Mouse (Mus musculus) E14TG2a.4 (cell line): Measurements from ENCODE around the gene Creb3l2.
A peak's percentile ranks its signal among the peaks of the same experiment; 100 is the strongest.

Experiments
- H3K27me3 ChIP-seq: 2 replicates; pipeline ENCODE4 v1.6.1; 2014; ENCODE audit warnings: low read length, control low read depth; ENCODE audit not compliant: insufficient read depth
- H3K36me3 ChIP-seq: 2 replicates; pipeline ENCODE4 v1.6.1; 2014; ENCODE audit warnings: low read length, control low read depth; ENCODE audit not compliant: insufficient read depth
- H3K4me1 ChIP-seq: replicated peaks from 2 replicates; pipeline ENCODE4 v1.6.1; 2014; ENCODE audit warnings: low read depth, low read length, control low read depth
- H3K4me3 ChIP-seq: replicated peaks from 2 replicates; pipeline ENCODE4 v1.5.1; 2014; ENCODE audit warnings: mild to moderate bottlenecking, low read length
- H3K9me3 ChIP-seq: 2 replicates; pipeline ENCODE4 v1.6.1; 2014; ENCODE audit warnings: low read length, control low read depth
- CTCF ChIP-seq: conservative IDR thresholded peaks from 2 replicates; pipeline ENCODE4 v1.5.1; 2014; ENCODE audit warnings: low read length
- NANOG ChIP-seq: IDR thresholded peaks from 2 replicates; pipeline ENCODE4 v1.6.1; 2014; ENCODE audit warnings: borderline replicate concordance, low read length, mixed read lengths
- POU5F1 ChIP-seq: IDR thresholded peaks from 2 replicates; pipeline ENCODE4 v1.6.1; 2014; ENCODE audit warnings: low read length, borderline replicate concordance

Creb3l2 gene

GRCm38 (mm10) chr6:37453047-37453446, 11.1 kb upstream of the Creb3l2 start:
- no peaks in the 10 kb centered on the region for H3K9me3 ChIP-seq
- TF ChIP-seq NANOG (no peak), POU5F1 (no peak), CTCF (no peak)

DNA sequence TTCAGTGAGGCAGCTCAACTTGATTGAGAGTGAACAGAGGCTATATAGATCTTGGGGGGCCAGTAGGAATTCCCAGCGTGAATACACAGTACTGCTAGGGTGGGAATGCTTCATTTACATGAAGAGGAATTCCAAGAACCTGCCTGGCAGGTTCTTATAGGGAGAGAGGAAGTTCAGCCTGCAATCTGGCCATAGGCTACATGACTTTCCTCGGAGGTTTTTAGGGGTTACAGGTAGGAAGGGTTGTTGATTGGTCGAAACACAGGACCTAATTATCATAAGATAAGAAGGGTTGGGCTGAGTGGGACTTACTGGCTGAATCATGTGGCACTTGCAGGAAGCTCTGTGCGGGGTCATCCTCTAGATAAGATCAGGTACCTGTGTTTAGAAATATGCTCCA, 9.7 kb upstream of the Creb3l2 start:
- Histone ChIP-seq H3K4me3 (no peak overlapping the region), H3K36me3 (no peaks in the 10 kb centered on the region), H3K9me3 (no peaks in the 10 kb centered on the region), H3K27me3 (no peaks in the 10 kb centered on the region), H3K4me1 (peaks cover 22% of the 10 kb centered on the region)
- TF ChIP-seq NANOG (no peak), POU5F1 (no peak), CTCF (no peak)

More at GRCm38 (mm10) chr6:37453047-37453446, 11.1 kb upstream of the Creb3l2 start:
- Histone ChIP-seq H3K4me1 (peaks cover 20% of the 10 kb centered on the region), H3K36me3 (no peaks in the 10 kb centered on the region), H3K27me3 (no peaks in the 10 kb centered on the region), H3K4me3 (no peak overlapping the region)

GRCm38 (mm10) chr6:37447704-37448466, 5.9 kb upstream of the Creb3l2 start:
- no peak overlapping the region for H3K4me3 ChIP-seq
- no peaks in the 10 kb centered on the region for H3K9me3 ChIP-seq
- H3K4me1 ChIP-seq = peaks cover 23% of the 10 kb centered on the region
- TF ChIP-seq CTCF (peak; percentile 62), NANOG (no peak), POU5F1 (no peak)
- H3K36me3 ChIP-seq = no peaks in the 10 kb centered on the region
- no peaks in the 10 kb centered on the region for H3K27me3 ChIP-seq

DNA sequence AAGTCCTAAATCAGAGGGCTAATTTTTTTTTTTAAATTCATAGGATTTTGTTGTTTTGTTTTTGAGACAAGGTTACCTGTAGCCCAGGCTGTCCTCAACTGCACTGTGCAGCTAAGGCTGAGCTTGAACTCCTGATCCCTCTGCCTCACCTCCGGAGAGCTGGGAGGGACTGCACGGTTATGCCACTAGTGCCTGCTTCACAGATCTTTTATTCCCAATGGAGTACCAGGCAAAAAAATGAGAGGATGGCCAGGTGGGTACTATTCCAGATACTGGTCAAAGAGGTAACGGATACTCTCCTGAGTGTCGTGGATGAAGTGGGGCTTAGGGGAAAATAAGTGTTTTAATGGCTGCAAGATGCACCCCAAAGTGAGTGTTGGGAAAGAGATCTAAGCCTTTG, 835 bp upstream of the Creb3l2 start:
- Histone ChIP-seq H3K9me3 (no peaks in the 10 kb centered on the region), H3K4me3 (peak overlapping the region; percentile 80), H3K27me3 (no peaks in the 10 kb centered on the region), H3K4me1 (peaks cover 51% of the 10 kb centered on the region), H3K36me3 (no peaks in the 10 kb centered on the region)
- TF ChIP-seq POU5F1 (no peak), CTCF (no peak), NANOG (no peak)

DNA sequence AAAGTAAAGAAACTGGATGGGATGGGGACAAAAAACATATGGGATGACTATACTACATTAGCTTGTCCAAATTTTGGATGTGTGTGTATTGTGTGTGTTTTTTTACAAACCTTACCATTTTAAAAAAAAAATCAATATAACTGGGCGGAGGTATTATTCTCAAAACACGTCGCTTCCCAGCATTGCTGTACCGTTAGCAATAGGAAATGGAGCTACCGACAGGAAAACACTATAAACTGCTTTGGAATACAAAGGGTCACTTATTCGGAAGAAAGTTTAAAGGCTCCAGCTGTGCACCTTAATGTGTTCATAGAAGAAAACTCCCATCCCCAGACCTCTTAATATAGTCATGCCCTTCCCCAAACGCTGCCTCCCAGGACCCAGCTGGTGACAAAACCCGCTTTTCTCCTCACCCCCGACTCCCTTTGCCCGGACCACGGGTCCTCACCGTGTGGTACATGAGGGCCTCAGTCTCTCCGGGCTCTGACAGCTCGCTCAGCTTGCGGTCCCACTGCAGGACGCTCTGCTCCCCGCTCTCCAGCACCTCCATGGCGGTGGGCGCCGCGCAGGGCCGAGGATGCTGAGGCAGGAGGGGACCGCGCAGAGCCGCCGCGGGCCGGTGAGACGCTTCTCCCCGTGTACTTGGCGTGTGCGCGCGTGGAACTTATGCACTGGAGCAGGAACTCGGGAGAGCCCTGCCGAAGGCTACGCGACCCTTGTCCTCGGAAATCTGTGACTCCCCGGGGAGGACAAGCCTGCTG, 515 bp downstream of the Creb3l2 start:
- Histone ChIP-seq H3K27me3 (no peaks in the 10 kb centered on the region), H3K9me3 (no peaks in the 10 kb centered on the region), H3K36me3 (no peaks in the 10 kb centered on the region), H3K4me3 (peak overlapping the region; percentile 99), H3K4me1 (peaks cover 54% of the 10 kb centered on the region)
- TF ChIP-seq CTCF (no peak), POU5F1 (no peak), NANOG (no peak)

DNA sequence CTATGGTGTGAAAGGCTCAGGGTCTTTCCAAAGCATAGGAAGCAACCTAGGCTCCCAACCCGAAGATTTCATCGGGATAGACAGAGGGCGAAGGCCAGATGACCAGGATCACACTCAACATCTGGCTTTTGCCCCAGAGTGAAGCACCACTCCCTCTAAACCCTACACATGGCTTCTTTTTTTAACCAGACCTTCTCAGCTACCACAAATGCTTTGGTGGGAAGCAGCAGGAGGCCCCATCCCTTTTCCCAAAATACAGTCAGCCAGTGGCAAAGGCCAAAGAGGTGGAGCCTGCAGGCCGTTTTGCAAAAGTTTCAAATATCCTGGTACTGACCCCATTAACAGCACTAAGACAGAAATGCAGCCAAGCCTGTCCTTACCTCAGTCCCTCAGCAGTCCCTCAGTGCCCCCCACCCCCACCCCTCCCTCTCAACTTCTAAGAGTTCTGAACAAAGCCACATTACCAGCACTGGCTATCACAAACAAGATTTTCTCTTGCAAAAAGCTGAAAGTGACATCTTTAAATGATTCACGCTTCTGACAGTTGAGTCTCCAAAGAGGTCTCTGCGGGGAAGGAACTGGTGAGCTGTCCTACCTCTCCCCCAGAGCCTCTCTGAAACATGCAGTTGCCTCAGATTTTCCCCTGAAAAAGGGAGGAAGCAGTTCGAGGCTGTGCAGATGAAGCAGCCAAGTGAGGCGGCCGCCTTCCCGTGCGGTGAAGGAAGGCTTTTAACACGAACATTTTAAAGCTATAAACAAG, 1.3 kb downstream of the Creb3l2 start:
- TF ChIP-seq NANOG (no peak), POU5F1 (no peak), CTCF (no peak)

GRCm38 (mm10) chr6:37439676-37440490, 2.1 kb downstream of the Creb3l2 start:
- Histone ChIP-seq H3K27me3 (no peaks in the 10 kb centered on the region), H3K9me3 (no peaks in the 10 kb centered on the region), H3K4me3 (no peak overlapping the region; the same call in 1 of the 2 replicates), H3K36me3 (no peaks in the 10 kb centered on the region), H3K4me1 (peaks cover 65% of the 10 kb centered on the region)
- TF ChIP-seq NANOG = no peak
- TF ChIP-seq CTCF = no peak
- no peak for TF ChIP-seq POU5F1

More for the DNA sequence above, 1.3 kb downstream of the Creb3l2 start:
- Histone ChIP-seq H3K9me3 (no peaks in the 10 kb centered on the region), H3K36me3 (no peaks in the 10 kb centered on the region), H3K4me3 (peak overlapping the region; percentile 99), H3K27me3 (no peaks in the 10 kb centered on the region), H3K4me1 (peaks cover 58% of the 10 kb centered on the region)
